Mouse (Mus musculus) T-cell, adult 66 days (primary cell): ENCODE measurements around the gene Dr1. TPM values are rescaled to one million over a fixed set of nuclear protein-coding genes. Genes with fewer than 3 reads are reported as not detected.

Experiments
- total RNA-seq, 2 experiments: library from RNA; stranded (reverse); gene quantifications; 3 replicates in 1 of 2; 4 replicates in 1 of 2; pipeline ENCODE4 v1.2.4; 2023

The Dr1 gene
- 10 to 100 TPM; 42.9 to 44.5 TPM for total RNA-seq

DNA sequence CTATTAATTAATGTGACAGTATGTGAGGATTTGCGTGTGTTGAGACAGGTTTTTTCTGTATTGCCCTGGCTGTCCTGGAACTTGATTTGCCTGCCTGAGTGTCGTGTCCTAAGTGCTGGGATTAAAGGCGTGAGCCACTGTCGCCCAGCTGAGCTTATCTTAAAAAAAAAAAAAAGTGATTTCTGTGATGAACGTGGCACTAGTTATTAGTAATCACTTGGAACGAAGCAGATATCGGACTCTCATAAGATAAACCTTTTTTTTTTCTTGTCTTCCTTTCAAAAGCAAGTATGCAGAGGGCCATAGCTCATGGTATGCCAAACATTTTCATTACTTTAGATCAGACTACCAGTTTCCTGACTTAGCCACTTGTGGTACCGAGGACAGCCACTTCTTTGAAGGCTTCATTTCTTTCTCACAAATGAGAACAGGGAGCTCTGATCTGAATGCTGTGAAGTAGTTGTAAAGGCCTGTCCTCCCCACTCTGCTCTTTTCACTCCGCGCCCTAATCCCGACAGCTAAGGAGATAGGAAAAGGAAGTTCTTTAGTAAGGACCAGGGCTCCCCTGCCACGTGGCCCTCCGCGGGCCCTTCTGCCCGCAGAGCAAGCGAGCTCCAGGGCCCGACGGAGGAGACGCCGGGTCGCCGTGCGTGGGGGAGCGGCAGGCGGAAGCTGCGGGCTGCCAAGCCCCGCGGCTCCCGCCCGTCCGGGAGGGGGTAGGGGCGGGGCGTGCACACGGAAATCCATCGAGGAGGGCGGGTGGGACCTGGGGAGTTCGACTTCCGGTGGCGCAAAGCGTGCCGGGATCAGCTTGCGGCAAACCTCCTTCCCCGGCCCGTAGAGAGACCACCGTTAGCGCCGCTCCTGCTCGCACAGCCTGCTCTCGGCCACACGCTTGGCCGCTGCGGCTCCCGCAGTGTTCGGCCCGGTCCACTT is at the start of gene Dr1:
Dr1 (plus strand) TSS at position 771 of the 936 bp plus-strand sequence.

DNA sequence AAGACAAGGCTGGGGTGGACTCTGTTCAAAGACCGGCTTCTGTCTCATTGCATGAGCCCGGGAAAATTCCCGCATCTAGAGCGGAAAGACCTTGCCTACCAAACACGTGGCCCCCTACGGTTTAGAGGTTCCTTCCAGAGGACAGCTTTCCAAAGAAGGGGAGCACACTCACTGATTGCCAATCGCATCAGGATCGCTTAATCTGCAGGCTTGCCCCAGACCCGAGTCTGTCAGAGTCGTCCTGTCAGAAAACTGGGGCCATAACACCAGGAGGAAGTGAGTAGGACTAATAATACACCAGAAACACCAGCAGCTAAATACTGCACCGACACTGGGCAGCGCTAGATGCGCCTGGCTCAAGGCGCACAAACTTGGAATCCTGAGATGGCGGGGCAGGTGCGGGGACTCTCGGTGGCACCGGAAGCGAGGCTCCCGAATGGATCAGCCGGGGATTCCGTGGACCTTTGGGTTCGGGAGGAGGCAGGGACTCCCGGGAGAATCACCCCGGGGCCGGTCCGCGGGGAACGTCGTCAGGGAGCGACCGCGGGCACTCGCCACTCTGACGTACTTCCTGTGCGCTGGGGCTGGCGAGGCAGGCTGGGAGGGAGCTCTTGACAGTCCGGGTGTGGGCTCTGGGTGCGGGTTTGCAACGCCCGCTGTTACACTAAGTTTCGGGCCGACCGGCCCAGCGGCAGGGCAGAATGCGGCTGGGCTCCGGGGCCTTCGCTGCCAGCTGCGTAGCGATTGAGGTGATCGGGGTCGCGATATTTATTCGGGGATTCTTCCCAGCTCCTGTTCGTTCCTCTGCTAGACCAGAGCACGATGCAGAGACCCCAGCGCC is 43.7 kb downstream of the Dr1 start, which contains the start of gene Pigg:
Pigg (plus strand) TSS at position 386 of the 841 bp plus-strand sequence.

Other genes with a start within 250 kb of the Dr1 start
- gene Mtf2, start 203.2 kb upstream of the Dr1 start, total RNA-seq: 10 to 100 TPM; 72.3 to 90.9 TPM
- gene Tmed5, start 136.3 kb upstream of the Dr1 start, total RNA-seq: 10 to 100 TPM; 45.9 to 53.4 TPM
- 1 to 10 TPM in 1 of 2 experiments, under 1 TPM in 1; 0.80 to 1.7 TPM for gene Ccdc18, start 136.0 kb upstream of the Dr1 start, total RNA-seq
- 1 to 10 TPM; 1.7 to 2.6 TPM for gene Pigg, start 43.7 kb downstream of the Dr1 start, total RNA-seq
- not detected for gene Gm42517, start 99.0 kb downstream of the Dr1 start, total RNA-seq
- gene Pde6b, start 119.5 kb downstream of the Dr1 start, total RNA-seq: not detected
- 10 to 100 TPM; 85.9 to 95.2 TPM for gene Atp5k, start 165.6 kb downstream of the Dr1 start, total RNA-seq
- not detected for gene Mfsd7a, start 180.0 kb downstream of the Dr1 start, total RNA-seq
- gene Pcgf3, start 192.3 kb downstream of the Dr1 start, total RNA-seq: 10 to 100 TPM; 23.0 to 23.6 TPM